Mouse (Mus musculus) forebrain, postnatal 0 days (tissue): ENCODE results near the gene Herc1. TPM values are rescaled to one million over a fixed set of nuclear protein-coding genes. Genes with fewer than 3 reads are reported as not detected.
A peak's percentile ranks its signal among the peaks of the same experiment; 100 is the strongest.

Experiments
- ATAC-seq: fragments of 200-750 bp; cut with Nextera tagmentation; 2 replicates; pipeline ENCODE4 v1.8.0; 2017; ENCODE audit warnings: mild to moderate bottlenecking, moderate library complexity
- DNase-seq: peaks from one replicate; pipeline ENCODE4 v3.0.0-alpha.2; 2015
- H3K27ac ChIP-seq: fragments of 300-500 bp; sonication (generic); 2 replicates; pipeline ENCODE4 v1.5.1; 2014; ENCODE audit warnings: low read depth, mild to moderate bottlenecking, antibody characterized with exemption, low read length, moderate library complexity, mixed read lengths
- H3K27me3 ChIP-seq: fragments of 300-500 bp; sonication (generic); 2 replicates; pipeline ENCODE4 v1.6.1; 2014; ENCODE audit warnings: mild to moderate bottlenecking, low read length, mixed read lengths; ENCODE audit not compliant: insufficient read depth
- H3K36me3 ChIP-seq: fragments of 300-500 bp; sonication (generic); 2 replicates; pipeline ENCODE4 v1.6.1; 2014; ENCODE audit warnings: mild to moderate bottlenecking, moderate library complexity; ENCODE audit not compliant: insufficient read depth
- H3K4me1 ChIP-seq: fragments of 300-500 bp; sonication (generic); 2 replicates; pipeline ENCODE4 v1.6.1; 2014; ENCODE audit warnings: antibody characterized with exemption; ENCODE audit not compliant: insufficient read depth
- H3K4me2 ChIP-seq: fragments of 300-500 bp; sonication (generic); 2 replicates; pipeline ENCODE4 v1.6.1; 2014; ENCODE audit warnings: low read depth, mild to moderate bottlenecking, moderate library complexity
- H3K4me3 ChIP-seq: fragments of 300-500 bp; sonication (generic); 2 replicates; pipeline ENCODE4 v1.5.1; 2014; ENCODE audit warnings: low read depth, low read length, mixed read lengths
- H3K9ac ChIP-seq: fragments of 300-500 bp; sonication (generic); 2 replicates; pipeline ENCODE4 v1.6.1; 2014; ENCODE audit warnings: mild to moderate bottlenecking
- H3K9me3 ChIP-seq: fragments of 300-500 bp; sonication (generic); 2 replicates; pipeline ENCODE4 v1.6.1; 2016; ENCODE audit warnings: low read length
- CTCF ChIP-seq: sonication (generic); IDR thresholded peaks from 2 replicates; pipeline ENCODE4 v1.5.1; 2016; ENCODE audit warnings: antibody characterized with exemption, control low read depth, low read depth
- WGBS: fragments of 180-500 bp; shearing (Covaris S2); extraction: QIAGEN DNeasy Blood & Tissue Kit; methylation state at CpG from one replicate; pipeline ENCODE4 v1.1.7; 2014; 5-methylcytosine and 5-hydroxymethylcytosine counted together
- polyA plus RNA-seq: library from polyadenylated mRNA; unstranded; fragments of >200 nt; fragmentation: Nextera tagmentation; extraction: Ambion mirVana; gene quantifications from 2 replicates; pipeline ENCODE4 v1.2.1, GENCODE M21; 2015
- total RNA-seq: library from RNA; depleted of rRNA; stranded (reverse); fragments of >200 nt; gene quantifications from 2 replicates; pipeline ENCODE4 v1.2.3, GENCODE M21; 2014

The Herc1 gene
- total and polyA plus RNA-seq, 2 experiments from 2014 or later, result 27.3 to 107 TPM

DNA sequence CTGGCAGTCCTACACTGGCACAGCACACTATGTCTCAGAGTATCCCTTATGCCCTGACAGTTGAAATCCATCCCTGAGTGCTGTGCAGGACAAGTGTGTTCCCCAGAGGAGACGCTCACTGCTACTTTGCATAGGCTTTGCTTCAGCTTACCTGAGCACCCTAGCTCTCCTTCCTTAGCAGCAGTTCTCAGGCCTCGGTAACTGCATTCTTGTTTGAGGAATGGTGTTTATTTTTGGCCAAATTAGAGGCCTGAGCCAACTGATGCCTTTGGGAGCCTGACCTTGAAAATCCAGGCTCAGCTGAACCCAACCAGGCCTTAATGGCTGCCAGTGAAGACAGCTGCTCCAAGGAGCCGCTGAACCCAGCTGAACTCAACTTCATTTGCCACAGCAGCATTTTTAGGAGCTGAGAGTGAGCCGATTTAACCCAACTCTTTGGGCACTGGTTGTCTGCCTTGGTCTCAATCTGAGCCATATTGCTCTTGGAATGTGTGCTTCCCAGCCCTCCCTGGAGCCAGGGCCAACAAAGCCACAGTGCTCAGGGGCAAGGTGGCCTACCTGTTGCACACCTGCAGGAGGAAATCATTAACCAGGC is 163.5 kb downstream of the Herc1 start:
- no peak for ATAC-seq
- H3K4me3 ChIP-seq, result no peak overlapping the region
- peaks cover 45% of the 10 kb centered on the region for H3K36me3 ChIP-seq
- peaks cover 12% of the 10 kb centered on the region for H3K4me1 ChIP-seq
- no peak overlapping the region for H3K4me2 ChIP-seq
- WGBS, result 92% methylated on average over 4 of the region's 4 CpGs
- H3K9me3 ChIP-seq, result no peaks in the 10 kb centered on the region
- H3K27ac ChIP-seq, result no peak overlapping the region
- no peak for TF ChIP-seq CTCF
- no peak overlapping the region for H3K9ac ChIP-seq
- no peaks in the 10 kb centered on the region for H3K27me3 ChIP-seq
- DNase-seq, result no peak

DNA sequence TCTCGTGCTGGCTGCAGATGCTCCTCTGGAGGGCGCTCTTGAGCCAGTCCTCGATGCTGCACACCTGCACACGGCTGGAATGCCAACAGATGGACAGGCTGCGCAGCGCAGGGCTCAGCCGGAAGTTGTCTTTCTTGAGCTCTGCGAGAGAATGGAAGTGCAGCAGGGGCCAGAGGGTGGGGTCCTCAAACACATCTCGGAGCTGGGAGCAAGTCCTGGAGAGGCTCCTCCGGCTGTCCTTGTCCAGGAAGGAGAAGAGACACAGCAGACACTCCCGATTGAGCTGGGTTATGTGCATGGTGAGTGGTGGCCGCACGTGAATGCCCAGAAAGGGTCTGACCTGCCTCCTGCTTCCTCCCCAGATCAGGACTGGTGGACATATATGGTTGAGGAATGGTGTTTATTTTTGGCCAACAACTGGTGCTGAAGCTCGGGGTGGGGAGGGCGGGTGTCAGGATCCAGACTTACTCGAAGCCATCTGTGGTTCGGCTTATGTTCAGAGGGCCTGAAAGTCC is 164.1 kb downstream of the Herc1 start, which contains the start of gene Fbxl22:
Gene Fbxl22, minus strand, starts transcription at position 338 of the 515 bp plus-strand sequence.
- Histone ChIP-seq H3K27ac (no peak within 1 kb of the TSS), H3K9ac (no peak within 1 kb of the TSS), H3K27me3 (no peaks in the 10 kb centered on the region), H3K4me1 (peaks cover 12% of the 10 kb centered on the region), H3K9me3 (no peaks in the 10 kb centered on the region), H3K4me3 (no peak within 1 kb of the TSS), H3K4me2 (no peak within 1 kb of the TSS), H3K36me3 (peaks cover 45% of the 10 kb centered on the region)
- peak; percentile 84 for TF ChIP-seq CTCF
- ATAC-seq, result no peak
- peak; percentile 64 for DNase-seq
- WGBS, result 63% methylated on average over 17 of the region's 17 CpGs

DNA sequence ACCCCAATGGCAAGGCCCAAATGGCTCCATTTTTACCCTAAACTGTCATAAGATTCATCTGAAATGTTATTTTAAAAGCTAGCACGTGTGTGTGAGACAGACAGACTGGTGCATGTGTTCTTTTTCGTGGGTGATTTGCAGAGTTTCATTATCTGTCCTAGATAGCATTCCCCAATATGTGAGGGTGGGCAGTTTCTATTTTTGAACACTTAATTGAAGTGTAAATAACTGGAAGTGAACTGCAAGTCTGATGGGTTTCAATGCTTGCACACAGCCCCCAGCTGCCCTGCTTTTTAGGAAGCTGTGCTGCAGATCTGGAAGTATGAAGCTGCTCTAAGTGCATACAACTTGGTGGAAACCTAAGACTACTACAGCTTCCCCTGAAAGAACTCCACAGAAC is 164.9 kb downstream of the Herc1 start:
- 82% methylated on average over 2 of the region's 2 CpGs for WGBS
- Histone ChIP-seq H3K4me1 (peaks cover 12% of the 10 kb centered on the region), H3K27ac (no peak overlapping the region), H3K27me3 (no peaks in the 10 kb centered on the region), H3K36me3 (peaks cover 49% of the 10 kb centered on the region), H3K9me3 (no peaks in the 10 kb centered on the region), H3K4me3 (no peak overlapping the region), H3K4me2 (no peak overlapping the region), H3K9ac (no peak overlapping the region)
- no peak for ATAC-seq
- no peak for DNase-seq
- TF ChIP-seq CTCF, result no peak

DNA sequence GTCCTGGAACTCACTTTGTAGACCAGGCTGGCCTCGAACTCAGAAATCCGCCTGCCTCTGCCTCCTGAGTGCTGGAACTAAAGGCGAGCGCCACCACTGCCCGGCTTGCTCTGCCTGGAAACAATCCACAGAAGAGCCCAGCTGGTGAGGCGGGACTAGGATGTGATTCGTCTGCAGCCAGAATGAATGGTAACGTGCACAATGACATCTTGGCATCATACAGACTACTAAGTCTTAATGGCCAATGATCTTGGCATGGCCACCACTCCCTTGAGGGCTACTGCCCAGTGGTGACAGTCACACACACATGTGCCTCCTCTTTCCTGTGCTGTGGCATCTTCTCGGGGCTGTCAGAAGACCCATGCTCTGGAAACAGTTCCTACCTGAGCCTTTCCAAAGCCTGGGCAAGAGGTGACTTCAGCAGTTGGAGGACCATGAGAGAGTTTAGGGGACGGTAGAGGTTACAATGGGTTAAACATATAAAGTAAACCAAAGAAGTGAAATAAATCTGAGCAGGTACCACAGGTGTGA is 165.5 kb downstream of the Herc1 start:
- no peak overlapping the region for H3K4me3 ChIP-seq
- H3K27me3 ChIP-seq, result no peaks in the 10 kb centered on the region
- no peak overlapping the region for H3K9ac ChIP-seq
- no peaks in the 10 kb centered on the region for H3K9me3 ChIP-seq
- 76% methylated on average over 10 of the region's 10 CpGs for WGBS
- no peak overlapping the region for H3K27ac ChIP-seq
- DNase-seq, result no peak
- no peak overlapping the region for H3K4me2 ChIP-seq
- no peak for TF ChIP-seq CTCF
- H3K36me3 ChIP-seq, result peaks cover 54% of the 10 kb centered on the region
- H3K4me1 ChIP-seq, result peaks cover 6% of the 10 kb centered on the region; the same call in 1 of the 2 replicates
- no peak for ATAC-seq

DNA sequence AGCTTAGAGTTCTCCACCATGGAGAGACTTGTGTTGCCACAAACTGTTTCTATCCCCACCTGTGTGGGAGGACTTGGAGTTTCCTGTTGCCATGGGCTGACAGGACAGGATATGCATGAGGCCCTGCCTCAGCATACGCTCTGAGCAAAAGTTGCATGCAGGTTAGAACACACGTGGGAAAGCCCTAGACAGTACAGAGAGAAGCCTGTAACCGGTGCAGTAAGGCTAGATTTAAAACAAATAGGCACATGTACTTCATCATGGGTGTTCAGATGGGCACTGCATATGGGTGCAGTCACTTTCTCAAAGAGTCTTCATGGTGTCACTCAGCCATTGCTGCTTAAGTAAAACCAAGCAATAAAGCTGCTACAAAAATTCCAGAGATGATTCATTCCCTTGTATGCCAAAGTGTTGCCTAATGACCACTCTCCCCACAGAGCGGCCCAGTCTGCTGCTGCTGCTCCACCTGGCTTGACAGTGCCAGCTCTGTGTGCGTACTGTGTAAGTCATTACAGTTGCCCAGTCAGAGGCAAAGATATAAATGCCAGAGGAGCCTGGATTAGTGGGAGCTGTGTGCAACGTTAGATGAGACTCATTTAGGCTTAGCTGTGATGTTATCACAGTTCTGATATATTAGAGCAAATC is 166.2 kb downstream of the Herc1 start:
- DNase-seq (no peak), ATAC-seq (no peak)
- no peaks in the 10 kb centered on the region for H3K9me3 ChIP-seq
- H3K36me3 ChIP-seq, result peaks cover 54% of the 10 kb centered on the region
- no peaks in the 10 kb centered on the region for H3K27me3 ChIP-seq
- 93% methylated on average over 6 of the region's 6 CpGs for WGBS
- H3K4me3 ChIP-seq, result no peak overlapping the region
- no peak overlapping the region for H3K27ac ChIP-seq
- TF ChIP-seq CTCF, result no peak
- H3K4me1 ChIP-seq, result 0 out of 2 replicates have a peak, but pooled peaks cover 6% of the 10 kb centered on the region
- no peak overlapping the region for H3K4me2 ChIP-seq
- no peak overlapping the region for H3K9ac ChIP-seq

DNA sequence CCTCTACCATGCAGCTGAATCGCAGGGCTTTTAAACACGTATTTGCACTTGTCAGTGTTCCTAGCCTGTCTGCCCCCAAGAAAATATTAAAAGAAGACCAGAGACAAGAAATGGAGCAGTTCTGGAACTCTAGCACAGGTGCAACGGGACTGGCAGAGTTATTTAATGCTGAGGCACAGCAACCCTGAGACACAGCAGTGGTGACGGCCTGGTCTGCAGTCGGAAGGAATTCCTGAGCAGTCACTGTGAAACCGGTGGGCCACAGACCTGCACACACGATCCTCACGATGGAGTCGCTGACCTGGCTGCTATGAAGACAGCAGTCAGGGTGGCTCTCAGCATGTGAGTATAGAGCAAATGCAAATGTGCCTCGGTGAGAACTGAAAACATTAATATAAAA is 167.5 kb downstream of the Herc1 start:
- H3K36me3 ChIP-seq, result peaks cover 57% of the 10 kb centered on the region
- DNase-seq, result no peak
- no peaks in the 10 kb centered on the region for H3K27me3 ChIP-seq
- H3K4me2 ChIP-seq, result no peak overlapping the region
- no peak for TF ChIP-seq CTCF
- H3K4me1 ChIP-seq, result 0 out of 2 replicates have a peak, but pooled peaks cover 3% of the 10 kb centered on the region
- WGBS, result 92% methylated on average over 10 of the region's 10 CpGs
- no peak overlapping the region for H3K4me3 ChIP-seq
- no peak overlapping the region for H3K9ac ChIP-seq
- no peaks in the 10 kb centered on the region for H3K9me3 ChIP-seq
- no peak overlapping the region for H3K27ac ChIP-seq
- no peak for ATAC-seq

DNA sequence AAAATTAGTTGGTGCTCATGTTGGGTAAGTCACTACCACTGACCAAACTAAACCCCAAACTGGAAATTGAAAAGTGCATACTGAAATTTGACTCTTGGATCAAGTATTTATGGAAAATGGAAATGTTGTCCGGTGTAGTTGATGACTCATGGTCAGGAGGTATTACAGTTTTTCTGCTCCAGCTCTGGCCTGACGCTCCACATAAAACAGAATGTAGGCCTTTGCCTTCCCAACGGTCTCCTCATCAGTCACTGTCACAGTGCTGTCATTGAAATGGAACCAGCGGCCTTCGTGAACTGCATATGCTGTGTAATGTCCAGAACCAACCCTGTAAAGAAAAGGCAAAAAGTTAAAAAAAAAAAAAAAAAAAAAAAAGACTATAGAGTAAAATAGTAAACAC is 168.0 kb downstream of the Herc1 start:
- Histone ChIP-seq H3K27ac (no peak overlapping the region), H3K9me3 (no peaks in the 10 kb centered on the region), H3K36me3 (peaks cover 58% of the 10 kb centered on the region), H3K9ac (no peak overlapping the region), H3K4me2 (no peak overlapping the region), H3K4me3 (no peak overlapping the region), H3K27me3 (no peaks in the 10 kb centered on the region), H3K4me1 (no peaks in the 10 kb centered on the region)
- TF ChIP-seq CTCF, result no peak
- WGBS, result 95% methylated on average over 5 of the region's 5 CpGs
- no peak for DNase-seq
- ATAC-seq, result no peak
